Mouse (Mus musculus): ENCODE measurements around the gene Oscar.

DNA sequence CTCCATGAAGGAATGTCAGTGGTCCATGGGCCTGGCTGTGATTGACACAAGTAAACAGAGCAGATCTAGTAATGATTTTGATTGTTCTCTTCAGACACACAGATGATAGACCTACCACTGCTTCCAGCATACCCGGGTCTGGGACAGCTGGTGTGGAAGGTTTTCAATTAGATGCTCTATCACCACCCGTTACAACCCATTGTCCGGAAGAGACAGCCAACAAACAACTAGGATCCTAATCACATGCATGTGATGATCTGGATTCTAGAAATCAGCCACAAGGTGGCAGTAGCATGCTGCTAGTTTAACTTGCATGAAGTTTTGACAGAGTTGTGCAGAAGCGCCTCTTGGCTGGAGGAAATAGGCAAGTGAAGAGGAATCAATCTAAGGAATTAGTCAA, 14.8 kb downstream of the Oscar start:
- TF ChIP-seq CTCF (IDR thresholded peaks at IDR 0.05; ENCODE audit: extremely low read depth, insufficient read depth, insufficient read length, insufficient replicate concordance) (peak; percentile 32; the same call in 1 of the 2 replicates), POLR2A (IDR thresholded peaks at IDR 0.05; ENCODE audit: low read depth, low read length) (no peak)

All from spleen, adult 2 months (tissue).